Mouse (Mus musculus): Measurements from ENCODE around the gene Rnf144b.

GRCm38 (mm10) chr13:47125595-47125994 is 3.1 kb downstream of the Rnf144b start:
- TF ChIP-seq CTCF (IDR thresholded peaks at IDR 0.05; ENCODE audit: low read depth, low read length): no peak
- TF ChIP-seq TAL1 (conservative IDR thresholded peaks at IDR 0.05; ENCODE audit: low read depth, low read length): no peak
- TF ChIP-seq GATA1 (IDR thresholded peaks at IDR 0.05; ENCODE audit: borderline replicate concordance, low read length): no peak
- TF ChIP-seq GATA2 (IDR thresholded peaks at IDR 0.05; ENCODE audit: borderline replicate concordance, low read depth, low read length): no peak
- TF ChIP-seq POLR2AphosphoS5 (IDR thresholded peaks at IDR 0.05; ENCODE audit: insufficient replicate concordance, low read depth, low read length): no peak
